Mouse (Mus musculus) limb, embryonic 13.5 days (tissue): Measurements from ENCODE around the gene Fbxo39. TPM values are rescaled to one million over a fixed set of nuclear protein-coding genes. Genes with fewer than 3 reads are reported as not detected.

Experiments used
- polyA plus RNA-seq: library from polyadenylated mRNA; unstranded; fragments of >200 nt; fragmentation: Nextera tagmentation; extraction: Ambion mirVana; gene quantifications from 2 replicates; pipeline ENCODE4 v1.2.1, GENCODE M21; 2015

The Fbxo39 gene
- polyA plus RNA-seq, 1 experiment from 2014 or later: not detected

Other genes with a start within 250 kb of the Fbxo39 start
- 0.08 and 0.14 TPM in 2 replicates for gene Pitpnm3, start 178.7 kb upstream of the Fbxo39 start, polyA plus RNA-seq
- 0.84 and 1.1 TPM in 2 replicates for gene Gm43951, start 107.6 kb upstream of the Fbxo39 start, polyA plus RNA-seq
- gene 4933427D14Rik, start 107.0 kb upstream of the Fbxo39 start, polyA plus RNA-seq: 18.1 and 18.3 TPM in 2 replicates
- 229 and 230 TPM in 2 replicates for gene Txndc17, start 106.9 kb upstream of the Fbxo39 start, polyA plus RNA-seq
- gene Med31, start 98.9 kb upstream of the Fbxo39 start, polyA plus RNA-seq: 48.9 and 49.6 TPM in 2 replicates
- 0.18 and 0.84 TPM in 2 replicates for gene Slc13a5, start 47.2 kb upstream of the Fbxo39 start, polyA plus RNA-seq
- 2.4 and 2.5 TPM in 2 replicates for gene Xaf1, start 12.8 kb upstream of the Fbxo39 start, polyA plus RNA-seq
- 3.2 and 3.6 TPM in 2 replicates for gene Tekt1, start 48.0 kb downstream of the Fbxo39 start, polyA plus RNA-seq
- 38.3 and 41.5 TPM in 2 replicates for gene Smtnl2, start 97.3 kb downstream of the Fbxo39 start, polyA plus RNA-seq
- gene Ggt6, start 121.1 kb downstream of the Fbxo39 start, polyA plus RNA-seq: 0.74 and 0.92 TPM in 2 replicates
- gene Mybbp1a, start 126.9 kb downstream of the Fbxo39 start, polyA plus RNA-seq: 159 and 164 TPM in 2 replicates
- gene Spns2, start 175.5 kb downstream of the Fbxo39 start, polyA plus RNA-seq: 2.1 and 2.3 TPM in 2 replicates
- gene Spns3, start 236.1 kb downstream of the Fbxo39 start, polyA plus RNA-seq: 0.14 and 0.20 TPM in 2 replicates